Mouse (Mus musculus) ovary, adult 10 weeks (tissue): ENCODE results near the gene Smok3a. TPM values are rescaled to one million over a fixed set of nuclear protein-coding genes. Genes with fewer than 3 reads are reported as not detected.

Experiments
- polyA plus RNA-seq: library from polyadenylated mRNA; stranded (reverse); fragments of 350-450 nt; fragmentation: Illumina TruSeq; extraction: RNeasy Lipid Tissue Mini Kit (QIAGEN cat#74804); gene quantifications from one replicate; pipeline ENCODE4 v1.2.3, GENCODE M21; 2014

Gene Smok3a
- not detected for polyA plus RNA-seq

DNA sequence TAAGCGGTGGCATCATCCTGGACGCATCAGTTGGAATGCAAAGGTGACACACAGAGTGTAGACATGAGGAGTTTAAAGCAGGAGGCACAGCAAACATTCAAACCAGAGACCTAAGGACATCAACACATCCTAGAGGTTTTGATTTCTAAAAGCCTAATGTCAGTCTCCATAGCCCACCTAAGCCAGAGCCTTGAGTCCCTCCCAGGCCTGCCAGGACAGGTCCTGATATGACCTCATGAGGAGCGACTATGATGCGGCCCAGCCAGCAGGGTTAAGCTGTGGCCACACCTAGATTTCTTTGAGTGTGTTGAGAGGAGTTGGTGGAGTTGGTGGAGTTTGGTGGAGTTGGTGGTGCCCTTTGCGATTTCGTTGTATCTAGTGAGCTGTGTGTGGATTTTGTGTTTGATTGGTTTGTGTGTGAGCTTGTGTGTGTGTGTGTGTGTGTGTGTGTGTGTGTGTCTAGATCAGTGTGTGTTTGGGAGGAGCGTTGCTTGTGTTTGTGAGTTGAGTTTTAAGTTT is at the start of gene Smok3a, which contains the start of gene Smok3b:
Gene Smok3a (plus strand): TSS at position 301 of the 519 bp plus-strand sequence.
Gene Smok3b (plus strand): TSS at position 469 of the 519 bp plus-strand sequence.

DNA sequence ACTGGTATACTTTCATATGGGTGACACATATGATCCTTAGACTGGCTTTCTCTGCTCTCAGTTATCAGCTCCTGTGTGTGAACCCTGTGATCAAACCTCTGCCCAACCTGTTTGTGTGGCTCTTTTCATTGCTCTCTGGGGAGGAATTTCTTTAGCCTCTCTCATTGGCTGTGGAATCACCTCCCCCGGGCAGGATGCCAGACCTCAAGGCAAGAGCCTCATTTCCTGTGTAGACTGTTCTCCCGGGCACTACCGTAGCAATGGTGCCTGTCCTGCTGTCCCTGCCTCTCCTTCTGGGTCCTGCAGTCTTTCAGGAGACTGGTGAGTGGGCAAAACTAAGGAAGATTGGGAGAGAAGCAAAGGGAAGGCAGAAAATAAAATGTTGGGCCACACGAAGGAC is 39.8 kb upstream of the Smok3a start, which contains the start of gene Azgp1:
Gene Azgp1 (plus strand): TSS at position 221 of the 400 bp plus-strand sequence.

DNA sequence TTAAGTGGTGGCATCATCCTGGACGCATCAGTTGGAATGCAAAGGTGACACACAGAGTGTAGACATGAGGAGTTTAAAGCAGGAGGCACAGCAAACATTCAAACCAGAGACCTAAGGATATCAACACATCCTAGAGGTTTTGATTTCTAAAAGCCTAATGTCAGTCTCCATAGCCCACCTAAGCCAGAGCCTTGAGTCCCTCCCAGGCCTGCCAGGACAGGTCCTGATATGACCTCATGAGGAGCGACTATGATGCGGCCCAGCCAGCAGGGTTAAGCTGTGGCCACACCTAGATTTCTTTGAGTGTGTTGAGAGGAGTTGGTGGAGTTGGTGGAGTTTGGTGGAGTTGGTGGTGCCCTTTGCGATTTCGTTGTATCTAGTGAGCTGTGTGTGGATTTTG is 31.8 kb downstream of the Smok3a start, which contains the start of gene Smok3c:
Gene Smok3c (plus strand): TSS at position 301 of the 400 bp plus-strand sequence.

Other genes starting within 250 kb of the Smok3a start
- 2.3 TPM for gene Ppp1r35, start 242.4 kb upstream of the Smok3a start, polyA plus RNA-seq
- 13.7 TPM for gene Mepce, start 233.6 kb upstream of the Smok3a start, polyA plus RNA-seq
- gene Zcwpw1, start 233.5 kb upstream of the Smok3a start, polyA plus RNA-seq, result 6.6 TPM
- gene Pilra, start 185.0 kb upstream of the Smok3a start, polyA plus RNA-seq, result 0.46 TPM
- not detected for gene Pilrb1, start 163.2 kb upstream of the Smok3a start, polyA plus RNA-seq
- 0.86 TPM for gene Pilrb2, start 149.4 kb upstream of the Smok3a start, polyA plus RNA-seq
- not detected for gene Cyp3a13, start 99.6 kb upstream of the Smok3a start, polyA plus RNA-seq
- gene Gjc3, start 58.2 kb upstream of the Smok3a start, polyA plus RNA-seq, result 6.4 TPM
- gene Azgp1, start 39.7 kb upstream of the Smok3a start, polyA plus RNA-seq, result not detected
- not detected for gene Smok3b, start 168 bp downstream of the Smok3a start, polyA plus RNA-seq
- not detected for gene Smok3c, start 31.9 kb downstream of the Smok3a start, polyA plus RNA-seq
- 67.3 TPM for gene Zkscan1, start 63.8 kb downstream of the Smok3a start, polyA plus RNA-seq
- gene Zscan21, start 95.6 kb downstream of the Smok3a start, polyA plus RNA-seq, result 20.4 TPM
- gene Zfp113, start 134.5 kb downstream of the Smok3a start, polyA plus RNA-seq, result 36.9 TPM
- gene Cops6, start 139.8 kb downstream of the Smok3a start, polyA plus RNA-seq, result 66.2 TPM
- 4.1 TPM for gene Ap4m1, start 150.7 kb downstream of the Smok3a start, polyA plus RNA-seq
- gene Mcm7, start 151.2 kb downstream of the Smok3a start, polyA plus RNA-seq, result 28.4 TPM
- gene Taf6, start 166.2 kb downstream of the Smok3a start, polyA plus RNA-seq, result 3.8 TPM
- 35.7 TPM for gene Cnpy4, start 166.2 kb downstream of the Smok3a start, polyA plus RNA-seq
- 0.48 TPM for gene Mblac1, start 173.1 kb downstream of the Smok3a start, polyA plus RNA-seq
- gene Nxpe5, start 204.6 kb downstream of the Smok3a start, polyA plus RNA-seq, result 0.54 TPM
- gene Lamtor4, start 234.2 kb downstream of the Smok3a start, polyA plus RNA-seq, result not detected
- 0.51 TPM for gene BC037034, start 242.8 kb downstream of the Smok3a start, polyA plus RNA-seq